Mouse (Mus musculus) gastrocnemius, postnatal 25 days (tissue): Measurements from ENCODE around the gene Tmem216. TPM values are rescaled to one million over a fixed set of nuclear protein-coding genes. Genes with fewer than 3 reads are reported as not detected.

Experiments
- DNase-seq: peaks from one replicate; pipeline ENCODE4 v3.0.0; 2022
- long read RNA-seq, 2 experiments: library from polyadenylated mRNA; stranded (forward); transcript quantifications; one replicate each; pipeline ENCODE4 v2.0.0; 2021
- total RNA-seq, 2 experiments: library from RNA; stranded (reverse); gene quantifications; 1 replicate in 1 of 2; 2 replicates in 1 of 2; pipeline ENCODE4 v1.2.3; 2021

Gene Tmem216
- total RNA-seq, result 1 to 10 TPM; 1.9 to 2.2 TPM
- long read RNA-seq, experiment 1, partial matches to known transcripts, result 0 of 2 reads
- long read RNA-seq, experiment 1, other reads (novel, unspliced or antisense), result 0 of 2 reads
- long read RNA-seq, experiment 2, partial matches to known transcripts, result 0 of 3 reads
- long read RNA-seq, experiment 2, other reads (novel, unspliced or antisense), result 2 of 3 reads

DNA sequence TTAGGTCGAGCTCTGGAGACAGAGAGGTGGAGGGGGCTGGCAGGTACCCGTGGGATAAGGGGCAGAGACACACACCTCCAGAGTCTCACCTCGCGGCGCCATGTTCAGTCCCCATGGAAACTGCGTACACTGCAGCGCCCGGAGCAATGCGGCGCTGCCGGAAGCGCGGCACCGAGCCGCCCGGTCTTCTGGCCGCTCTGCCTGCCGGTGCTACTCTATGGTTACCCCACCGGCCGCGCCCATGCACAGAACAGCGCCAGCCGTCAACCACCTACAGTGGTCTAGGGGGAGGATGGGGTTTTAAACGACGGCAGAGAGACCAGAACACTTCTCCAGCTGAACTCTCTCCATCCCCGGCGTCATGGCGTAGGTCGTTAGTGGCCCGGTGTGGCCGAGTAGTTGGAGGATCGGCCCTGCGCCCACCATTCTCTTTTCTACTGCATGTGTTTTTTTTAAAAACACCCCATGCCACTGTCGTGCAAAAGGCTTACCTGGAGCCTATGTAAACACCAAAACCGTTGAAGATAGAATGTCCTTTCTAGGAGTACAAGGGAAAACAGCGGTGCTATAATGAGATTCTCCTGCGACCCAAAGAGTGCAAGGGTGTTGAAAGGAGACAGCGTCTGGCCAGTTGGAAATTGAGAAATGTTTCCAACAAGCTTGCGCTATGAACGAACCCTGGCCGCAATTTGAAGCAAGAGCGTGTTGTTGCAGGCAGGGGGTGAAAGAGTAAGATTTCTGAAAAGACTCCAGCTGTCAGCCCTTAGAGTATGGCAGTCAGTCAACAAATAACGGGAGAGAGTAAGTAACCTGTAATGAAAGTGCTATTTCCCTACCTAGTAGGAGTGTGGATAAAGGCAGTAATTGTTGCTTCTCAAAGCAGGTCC lies at the start of gene Tmem216:
Gene Tmem216 (minus strand): TSS at position 615 of the 887 bp plus-strand sequence.
- DNase-seq, result peak; percentile 80

GRCm38 (mm10) chr19:10605293-10605900 lies 49.4 kb upstream of the Tmem216 start, which contains the start of the genes Ddb1 and Tkfc:
Gene Ddb1 (plus strand): TSS chr19:10605327.
Gene Tkfc (minus strand): TSS chr19:10605654.
- DNase-seq, result peak; percentile 98

- no peak for DNase-seq
Observed at GRCm38 (mm10) chr19:10604534-10604933, 48.5 kb upstream of the Tmem216 start.

GRCm38 (mm10) chr19:10603660-10604523 lies 47.9 kb upstream of the Tmem216 start:
- no peak for DNase-seq

DNA sequence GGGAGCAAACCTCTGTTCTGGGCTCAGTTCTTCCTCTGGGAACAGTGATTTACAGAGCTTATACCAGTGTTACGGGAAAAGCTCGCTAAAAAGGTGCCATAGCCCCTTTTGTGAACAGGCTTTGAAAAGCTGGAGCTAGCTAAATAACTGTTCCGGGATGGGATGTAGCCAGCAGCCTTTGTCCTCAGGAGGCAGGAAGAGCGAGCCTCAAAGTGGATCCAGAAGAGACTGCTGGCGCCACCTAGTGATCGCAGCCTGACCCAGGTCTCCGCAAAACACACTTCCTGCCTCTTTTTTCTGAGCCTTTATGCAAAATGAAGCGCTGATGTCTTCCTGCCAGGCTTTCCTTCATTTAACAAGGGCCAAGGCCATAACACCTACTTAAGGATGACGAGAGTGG lies 46.7 kb upstream of the Tmem216 start:
- DNase-seq, result peak; percentile 80

GRCm38 (mm10) chr19:10602247-10602769 lies 46.3 kb upstream of the Tmem216 start:
- DNase-seq, result no peak

GRCm38 (mm10) chr19:10599648-10600047 lies 43.6 kb upstream of the Tmem216 start:
- DNase-seq, result no peak

GRCm38 (mm10) chr19:10598188-10598587 lies 42.1 kb upstream of the Tmem216 start:
- no peak for DNase-seq

- DNase-seq, result no peak
Observed at GRCm38 (mm10) chr19:10591659-10592377, 35.8 kb upstream of the Tmem216 start.

- DNase-seq, result no peak
Observed at GRCm38 (mm10) chr19:10590301-10590700, 34.3 kb upstream of the Tmem216 start.

DNA sequence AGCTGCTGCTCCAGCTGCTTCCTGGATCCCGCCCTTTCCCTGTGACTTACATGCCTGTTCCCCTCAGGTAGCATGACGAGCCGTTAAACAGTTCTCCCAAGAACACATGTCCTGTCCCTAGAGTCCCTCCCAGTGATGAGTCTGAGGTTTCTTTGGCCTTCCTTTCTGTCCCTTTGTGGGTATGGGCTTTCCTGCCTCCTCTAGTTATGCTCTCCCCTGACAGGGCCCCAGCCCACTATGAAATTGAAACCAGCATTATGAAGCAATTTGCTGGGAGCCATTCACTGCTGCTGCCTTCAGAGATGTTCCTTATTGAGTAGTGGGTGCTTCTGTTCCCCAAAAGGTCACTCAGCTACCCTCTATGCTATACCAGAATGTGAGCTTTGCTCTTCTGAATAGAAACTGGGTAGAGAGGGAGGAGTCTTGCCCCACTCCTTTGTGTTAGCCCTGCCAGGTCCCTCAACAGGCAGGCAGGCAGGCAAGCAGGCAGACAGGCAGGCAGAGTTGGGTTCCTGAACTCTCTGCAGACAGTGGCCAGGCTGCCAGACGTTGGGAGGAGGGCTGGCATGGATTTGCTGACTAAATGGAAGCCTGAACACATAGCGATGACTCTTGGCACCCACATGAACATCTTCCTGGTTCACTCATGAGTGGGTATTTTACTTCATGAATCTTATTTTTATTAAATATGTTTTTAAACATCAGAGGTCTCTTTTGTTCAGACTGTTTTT lies 33.3 kb upstream of the Tmem216 start:
- DNase-seq, result no peak

- DNase-seq, result no peak
Observed at GRCm38 (mm10) chr19:10587231-10587630, 31.2 kb upstream of the Tmem216 start.

DNA sequence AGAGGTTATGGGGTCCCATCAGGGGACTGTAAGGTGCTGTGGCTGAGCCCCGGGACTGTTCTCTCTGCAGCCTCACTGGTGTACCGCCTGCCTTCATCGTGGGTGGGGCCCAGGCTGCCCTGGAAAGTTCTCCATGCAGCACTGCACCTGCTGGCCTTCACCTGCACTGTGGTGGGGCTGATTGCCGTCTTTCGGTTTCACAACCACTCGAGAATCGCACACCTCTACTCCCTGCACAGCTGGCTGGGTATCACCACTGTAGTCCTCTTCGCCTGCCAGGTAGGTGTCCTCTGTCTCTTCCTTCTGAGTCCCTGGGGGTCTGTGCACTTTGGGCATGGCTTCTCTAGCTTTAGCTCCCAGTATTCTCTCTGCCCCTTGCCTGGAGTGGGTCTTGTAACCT lies 29.1 kb upstream of the Tmem216 start:
- DNase-seq, result no peak

- DNase-seq, result no peak
Observed at GRCm38 (mm10) chr19:10583550-10584146, 27.6 kb upstream of the Tmem216 start.

GRCm38 (mm10) chr19:10581984-10582383 lies 25.9 kb upstream of the Tmem216 start:
- DNase-seq, result no peak

DNA sequence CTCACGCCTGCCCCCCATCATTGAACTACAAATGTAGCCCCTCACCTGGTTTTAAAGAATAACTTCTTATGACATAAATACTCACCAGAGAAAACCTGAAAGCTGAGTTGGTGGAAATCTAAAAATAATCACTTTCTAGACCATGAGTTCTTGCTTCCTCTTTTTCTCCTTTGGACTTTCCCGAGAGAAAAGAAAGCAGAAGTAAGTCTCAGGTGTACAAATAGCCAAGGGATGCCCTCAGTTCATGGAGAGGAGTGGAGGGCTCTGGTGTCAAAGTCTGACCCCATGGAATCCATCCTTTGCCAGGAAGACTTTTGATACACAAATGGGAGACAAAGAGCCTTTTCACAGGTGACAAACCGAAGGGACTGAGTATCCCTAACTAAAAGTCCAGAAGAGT lies 24.7 kb upstream of the Tmem216 start:
- DNase-seq, result no peak

DNA sequence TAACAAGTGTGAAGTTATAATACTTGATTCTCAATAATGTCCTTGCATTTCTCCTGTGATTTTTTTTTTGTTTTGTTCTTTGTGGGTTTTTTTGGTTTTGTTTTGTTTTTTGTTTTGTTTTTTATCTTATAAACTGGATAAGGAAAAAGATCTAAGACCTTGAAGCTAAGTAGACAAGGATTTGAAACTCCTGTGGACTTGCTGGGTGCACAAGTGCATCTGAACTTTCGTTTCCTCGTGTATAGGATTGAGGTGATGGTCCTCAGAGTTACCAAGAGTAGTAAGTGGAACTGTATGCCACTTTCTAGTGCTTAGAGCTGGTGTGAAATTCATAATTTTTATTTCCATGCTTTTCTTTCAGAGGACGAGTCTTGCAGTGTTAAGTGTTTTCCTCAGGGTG lies 24.1 kb upstream of the Tmem216 start:
- no peak for DNase-seq

- peak; percentile 89 for DNase-seq
Observed at GRCm38 (mm10) chr19:10576690-10577561, 20.9 kb upstream of the Tmem216 start, which contains the start of the genes Cyb561a3 and Tmem138. Gene Cyb561a3 (plus strand): TSS chr19:10577172. Gene Tmem138 (minus strand): TSS chr19:10577362.

- no peak for DNase-seq
Observed at GRCm38 (mm10) chr19:10569627-10570026, 13.6 kb upstream of the Tmem216 start.
